Mouse (Mus musculus): Measurements from ENCODE around the gene Fhdc1. TPM values are rescaled to one million over a fixed set of nuclear protein-coding genes. Genes with fewer than 3 reads are reported as not detected.

The Fhdc1 gene
- polyA plus RNA-seq, 1 experiment from 2014 or later: 5.5 TPM

Other genes starting within 250 kb of the Fhdc1 start
- gene Trim2, start 173.6 kb downstream of the Fhdc1 start, polyA plus RNA-seq (2015; fragmentation: Nextera tagmentation; extraction: Ambion mirVana): 158 and 159 TPM in 2 replicates
- 21.5 and 22.2 TPM in 2 replicates for gene Arfip1, start 102.2 kb upstream of the Fhdc1 start, polyA plus RNA-seq (2015; fragmentation: Nextera tagmentation; extraction: Ambion mirVana)
- gene Tigd4, start 113.1 kb upstream of the Fhdc1 start, polyA plus RNA-seq (2015; fragmentation: Nextera tagmentation; extraction: Ambion mirVana): not detected in 2 replicates
- 1.2 and 1.7 TPM in 2 replicates for gene Tmem154, start 185.8 kb upstream of the Fhdc1 start, polyA plus RNA-seq (2015; fragmentation: Nextera tagmentation; extraction: Ambion mirVana)

Data from midbrain, embryonic 15.5 days (tissue).